Mouse (Mus musculus): ENCODE data around the gene Igtp. TPM values are rescaled to one million over a fixed set of nuclear protein-coding genes. Genes with fewer than 3 reads are reported as not detected.
A peak's percentile ranks its signal among the peaks of the same experiment; 100 is the strongest.
"Not testable (repeated sequence)": the region's sequence is repeated elsewhere in the genome, so short reads cannot be mapped to it uniquely, and the experiment has no call there.

Gene Igtp
- 10 to 100 TPM; 15.6 to 17.9 TPM for total RNA-seq (2021)
- long read RNA-seq, experiment 1, transcript Igtp-201 (3 exons, 2,022 nt) = major isoform, 16 of 21 reads
- long read RNA-seq, experiment 1, partial matches to known transcripts = 4 of 21 reads
- long read RNA-seq, experiment 1, other reads (novel, unspliced or antisense) = 1 of 21 reads
- long read RNA-seq, experiment 2, transcript Igtp-201 (3 exons, 2,022 nt) = major isoform, 16 of 29 reads
- long read RNA-seq, experiment 2, partial matches to known transcripts = 10 of 29 reads
- long read RNA-seq, experiment 2, other reads (novel, unspliced or antisense) = 3 of 29 reads

- DNase-seq (ENCODE audit: low spot score in 2 of 2) = peak; percentile 60 to 78
These were observed at the start of gene Igtp, which contains the start of gene Irgm2 for GRCm38 (mm10) chr11:58199229-58200037. Gene Igtp, plus strand, starts transcription at chr11:58199556. Gene Irgm2, plus strand, starts transcription at chr11:58199618.

- no peak for DNase-seq (ENCODE audit: low spot score in 2 of 2)
These were observed 43.9 kb upstream of the Igtp start for GRCm38 (mm10) chr11:58155458-58155857.

GRCm38 (mm10) chr11:58156871-58157270, 42.5 kb upstream of the Igtp start:
- DNase-seq (ENCODE audit: low spot score in 2 of 2) = no peak

GRCm38 (mm10) chr11:58165072-58165471, 34.3 kb upstream of the Igtp start:
- DNase-seq (ENCODE audit: low spot score in 2 of 2) = no peak

- no peak for DNase-seq (ENCODE audit: low spot score in 2 of 2)
These were observed 31.6 kb upstream of the Igtp start for GRCm38 (mm10) chr11:58167822-58168166.

- DNase-seq (ENCODE audit: low spot score in 2 of 2) = peak; percentile 78 to 85
These were observed 31.0 kb upstream of the Igtp start, which contains the start of gene Gemin5 for GRCm38 (mm10) chr11:58168167-58168915. Gene Gemin5, minus strand, starts transcription at chr11:58168539.

- no peak for DNase-seq (ENCODE audit: low spot score in 2 of 2)
These were observed 29.7 kb upstream of the Igtp start for GRCm38 (mm10) chr11:58169666-58170065.

GRCm38 (mm10) chr11:58171459-58172091, 27.8 kb upstream of the Igtp start, which contains the start of gene Mrpl22:
Gene Mrpl22, plus strand, starts transcription at chr11:58171661.
- peak; percentile 92 to 96 for DNase-seq (ENCODE audit: low spot score in 2 of 2)

GRCm38 (mm10) chr11:58179563-58179962, 19.8 kb upstream of the Igtp start:
- DNase-seq (ENCODE audit: low spot score in 2 of 2) = peak; percentile 33 to 65

- not testable (repeated sequence) for DNase-seq (ENCODE audit: low spot score in 2 of 2)
These were observed 19.4 kb upstream of the Igtp start for GRCm38 (mm10) chr11:58179986-58180385.

- DNase-seq (ENCODE audit: low spot score in 2 of 2) = no peak
These were observed 18.6 kb upstream of the Igtp start for GRCm38 (mm10) chr11:58180756-58181155.

GRCm38 (mm10) chr11:58183579-58183978, 15.8 kb upstream of the Igtp start:
- no peak for DNase-seq (ENCODE audit: low spot score in 2 of 2)

GRCm38 (mm10) chr11:58189675-58190074, 9.7 kb upstream of the Igtp start:
- no peak for DNase-seq (ENCODE audit: low spot score in 2 of 2)

- DNase-seq (ENCODE audit: low spot score in 2 of 2) = no peak
These were observed 6.0 kb upstream of the Igtp start for GRCm38 (mm10) chr11:58193326-58193725.

GRCm38 (mm10) chr11:58193860-58194520, 5.4 kb upstream of the Igtp start:
- no peak for DNase-seq (ENCODE audit: low spot score in 2 of 2)

GRCm38 (mm10) chr11:58198663-58199062, 693 bp upstream of the Igtp start:
- no peak for DNase-seq (ENCODE audit: low spot score in 2 of 2)

- no peak for DNase-seq (ENCODE audit: low spot score in 2 of 2)
These were observed 870 bp downstream of the Igtp start for GRCm38 (mm10) chr11:58200226-58200625.

- peak in 1 of 2 experiments; percentile 45 for DNase-seq (ENCODE audit: low spot score in 2 of 2)
These were observed 1.7 kb downstream of the Igtp start for GRCm38 (mm10) chr11:58201052-58201451.

GRCm38 (mm10) chr11:58210321-58210886, 11.0 kb downstream of the Igtp start:
- no peak for DNase-seq (ENCODE audit: low spot score in 2 of 2)

GRCm38 (mm10) chr11:58211062-58211681, 11.8 kb downstream of the Igtp start:
- no peak for DNase-seq (ENCODE audit: low spot score in 2 of 2)

Data from gastrocnemius, postnatal 4 days (tissue).